Mouse (Mus musculus): Measurements from ENCODE around the gene Atl3. TPM values are rescaled to one million over a fixed set of nuclear protein-coding genes. Genes with fewer than 3 reads are reported as not detected.
A peak's percentile ranks its signal among the peaks of the same experiment; 100 is the strongest.

Gene Atl3
- polyA plus RNA-seq, 1 experiment: 16.0 TPM

DNA sequence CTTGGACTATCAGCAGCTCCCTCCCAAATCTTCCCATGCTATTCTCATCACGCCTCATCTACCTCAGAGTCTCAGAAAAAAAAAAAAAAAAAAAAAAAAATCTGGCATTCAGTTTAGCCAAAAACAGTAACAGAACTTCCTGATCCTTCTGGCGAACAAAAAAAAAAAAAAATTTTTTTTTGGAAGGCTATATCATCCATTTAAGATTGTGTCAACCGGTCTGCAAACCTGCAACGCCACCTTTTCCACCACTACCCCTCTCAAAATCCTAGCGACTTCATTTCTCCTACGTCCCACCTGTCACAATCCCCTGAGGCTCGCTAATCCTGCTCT, 11.6 kb upstream of the Atl3 start:
- H3K36me3 ChIP-seq (ENCODE audit: control insufficient read depth, insufficient read depth): peaks cover 4% of the 10 kb centered on the region
- H3K27me3 ChIP-seq (ENCODE audit: control insufficient read depth, insufficient read depth, insufficient read length): no peaks in the 10 kb centered on the region
- peaks cover 46% of the 10 kb centered on the region for H3K79me3 ChIP-seq (ENCODE audit: low read depth)
- peaks cover 55% of the 10 kb centered on the region for H3K79me2 ChIP-seq (ENCODE audit: control insufficient read depth, insufficient read depth)
- peak overlapping the region; percentile 92 for H3K4me3 ChIP-seq (ENCODE audit: insufficient read depth, poor library complexity, severe bottlenecking)
- H3ac ChIP-seq (ENCODE audit: control insufficient read depth, insufficient read length, low read depth): peak overlapping the region; percentile 78
- TF ChIP-seq MYOD1 (IDR thresholded peaks at IDR 0.05; ENCODE audit: control insufficient read depth, insufficient read length, low read depth) (no peak), MYOG (IDR thresholded peaks at IDR 0.05; ENCODE audit: control insufficient read depth, extremely low read depth, insufficient read length) (no peak), FOSL1 (IDR thresholded peaks at IDR 0.05; ENCODE audit: insufficient read depth, low read length, poor library complexity, severe bottlenecking) (no peak), CEBPB (IDR thresholded peaks at IDR 0.05; ENCODE audit: low read depth) (no peak), CTCF (IDR thresholded peaks at IDR 0.05; ENCODE audit: control insufficient read depth, insufficient read depth, insufficient read length) (no peak), MAX (IDR thresholded peaks at IDR 0.05) (no peak), USF1 (IDR thresholded peaks at IDR 0.05; ENCODE audit: low read depth) (no peak)

GRCm38 (mm10) chr19:7482599-7483511, 11.0 kb upstream of the Atl3 start, which contains the start of gene Rtn3:
TSS of gene Rtn3 (minus strand) at chr19:7483281.
- Histone ChIP-seq H3K4me3 (ENCODE audit: insufficient read depth, poor library complexity, severe bottlenecking) (peak within 1 kb of the TSS; percentile 92), H3K27me3 (ENCODE audit: control insufficient read depth, insufficient read depth, insufficient read length) (no peaks in the 10 kb centered on the region), H3K79me2 (ENCODE audit: control insufficient read depth, insufficient read depth) (peaks cover 49% of the 10 kb centered on the region), H3K36me3 (ENCODE audit: control insufficient read depth, insufficient read depth) (peaks cover 4% of the 10 kb centered on the region), H3K79me3 (ENCODE audit: low read depth) (peaks cover 42% of the 10 kb centered on the region), H3ac (ENCODE audit: control insufficient read depth, insufficient read length, low read depth) (peak within 1 kb of the TSS; percentile 78)
- no peak for TF ChIP-seq MAX (IDR thresholded peaks at IDR 0.05)
- no peak for TF ChIP-seq FOSL1 (IDR thresholded peaks at IDR 0.05; ENCODE audit: insufficient read depth, low read length, poor library complexity, severe bottlenecking)
- no peak for TF ChIP-seq USF1 (IDR thresholded peaks at IDR 0.05; ENCODE audit: low read depth)
- no peak for TF ChIP-seq CEBPB (IDR thresholded peaks at IDR 0.05; ENCODE audit: low read depth)
- no peak for TF ChIP-seq MYOD1 (IDR thresholded peaks at IDR 0.05; ENCODE audit: control insufficient read depth, insufficient read length, low read depth)
- TF ChIP-seq CTCF (IDR thresholded peaks at IDR 0.05; ENCODE audit: control insufficient read depth, insufficient read depth, insufficient read length): no peak
- TF ChIP-seq MYOG (IDR thresholded peaks at IDR 0.05; ENCODE audit: control insufficient read depth, extremely low read depth, insufficient read length): no peak

GRCm38 (mm10) chr19:7483512-7483882, 10.3 kb upstream of the Atl3 start:
- H3K4me3 ChIP-seq (ENCODE audit: insufficient read depth, poor library complexity, severe bottlenecking): peak overlapping the region; percentile 30
- no peak for TF ChIP-seq USF1 (IDR thresholded peaks at IDR 0.05; ENCODE audit: low read depth)
- no peak for TF ChIP-seq MAX (IDR thresholded peaks at IDR 0.05)
- TF ChIP-seq MYOG (IDR thresholded peaks at IDR 0.05; ENCODE audit: control insufficient read depth, extremely low read depth, insufficient read length): no peak
- no peak for TF ChIP-seq MYOD1 (IDR thresholded peaks at IDR 0.05; ENCODE audit: control insufficient read depth, insufficient read length, low read depth)
- TF ChIP-seq CEBPB (IDR thresholded peaks at IDR 0.05; ENCODE audit: low read depth): peak; percentile 53
- TF ChIP-seq FOSL1 (IDR thresholded peaks at IDR 0.05; ENCODE audit: insufficient read depth, low read length, poor library complexity, severe bottlenecking): no peak
- TF ChIP-seq CTCF (IDR thresholded peaks at IDR 0.05; ENCODE audit: control insufficient read depth, insufficient read depth, insufficient read length): no peak
- H3K79me2 ChIP-seq (ENCODE audit: control insufficient read depth, insufficient read depth): peaks cover 43% of the 10 kb centered on the region
- peaks cover 37% of the 10 kb centered on the region for H3K79me3 ChIP-seq (ENCODE audit: low read depth)
- no peak overlapping the region for H3ac ChIP-seq (ENCODE audit: control insufficient read depth, insufficient read length, low read depth)
- no peaks in the 10 kb centered on the region for H3K27me3 ChIP-seq (ENCODE audit: control insufficient read depth, insufficient read depth, insufficient read length)
- H3K36me3 ChIP-seq (ENCODE audit: control insufficient read depth, insufficient read depth): peaks cover 3% of the 10 kb centered on the region

GRCm38 (mm10) chr19:7484076-7484475, 9.8 kb upstream of the Atl3 start:
- H3K79me2 ChIP-seq (ENCODE audit: control insufficient read depth, insufficient read depth): peaks cover 37% of the 10 kb centered on the region
- no peaks in the 10 kb centered on the region for H3K36me3 ChIP-seq (ENCODE audit: control insufficient read depth, insufficient read depth)
- H3K79me3 ChIP-seq (ENCODE audit: low read depth): peaks cover 33% of the 10 kb centered on the region
- H3K27me3 ChIP-seq (ENCODE audit: control insufficient read depth, insufficient read depth, insufficient read length): no peaks in the 10 kb centered on the region
- TF ChIP-seq MYOG (IDR thresholded peaks at IDR 0.05; ENCODE audit: control insufficient read depth, extremely low read depth, insufficient read length) (no peak), MAX (IDR thresholded peaks at IDR 0.05) (no peak), CTCF (IDR thresholded peaks at IDR 0.05; ENCODE audit: control insufficient read depth, insufficient read depth, insufficient read length) (no peak), CEBPB (IDR thresholded peaks at IDR 0.05; ENCODE audit: low read depth) (no peak), USF1 (IDR thresholded peaks at IDR 0.05; ENCODE audit: low read depth) (no peak), MYOD1 (IDR thresholded peaks at IDR 0.05; ENCODE audit: control insufficient read depth, insufficient read length, low read depth) (no peak), FOSL1 (IDR thresholded peaks at IDR 0.05; ENCODE audit: insufficient read depth, low read length, poor library complexity, severe bottlenecking) (no peak)
- no peak overlapping the region for H3ac ChIP-seq (ENCODE audit: control insufficient read depth, insufficient read length, low read depth)
- peak overlapping the region; percentile 15 for H3K4me3 ChIP-seq (ENCODE audit: insufficient read depth, poor library complexity, severe bottlenecking)

GRCm38 (mm10) chr19:7487680-7488079, 6.2 kb upstream of the Atl3 start:
- no peak overlapping the region for H3K4me3 ChIP-seq (ENCODE audit: insufficient read depth, poor library complexity, severe bottlenecking)
- H3K27me3 ChIP-seq (ENCODE audit: control insufficient read depth, insufficient read depth, insufficient read length): no peaks in the 10 kb centered on the region
- H3ac ChIP-seq (ENCODE audit: control insufficient read depth, insufficient read length, low read depth): no peak overlapping the region
- H3K79me3 ChIP-seq (ENCODE audit: low read depth): no peaks in the 10 kb centered on the region
- H3K79me2 ChIP-seq (ENCODE audit: control insufficient read depth, insufficient read depth): peaks cover under 1% of the 10 kb centered on the region
- no peak for TF ChIP-seq MYOG (IDR thresholded peaks at IDR 0.05; ENCODE audit: control insufficient read depth, extremely low read depth, insufficient read length)
- TF ChIP-seq MYOD1 (IDR thresholded peaks at IDR 0.05; ENCODE audit: control insufficient read depth, insufficient read length, low read depth): no peak
- no peak for TF ChIP-seq CTCF (IDR thresholded peaks at IDR 0.05; ENCODE audit: control insufficient read depth, insufficient read depth, insufficient read length)
- TF ChIP-seq FOSL1 (IDR thresholded peaks at IDR 0.05; ENCODE audit: insufficient read depth, low read length, poor library complexity, severe bottlenecking): no peak
- no peak for TF ChIP-seq CEBPB (IDR thresholded peaks at IDR 0.05; ENCODE audit: low read depth)
- peak; percentile 54 for TF ChIP-seq USF1 (IDR thresholded peaks at IDR 0.05; ENCODE audit: low read depth)
- no peaks in the 10 kb centered on the region for H3K36me3 ChIP-seq (ENCODE audit: control insufficient read depth, insufficient read depth)

Measured in C2C12 (cell line).